ENCODE assay signal across 9 mouse cellular contexts in the genomic region with DNA sequence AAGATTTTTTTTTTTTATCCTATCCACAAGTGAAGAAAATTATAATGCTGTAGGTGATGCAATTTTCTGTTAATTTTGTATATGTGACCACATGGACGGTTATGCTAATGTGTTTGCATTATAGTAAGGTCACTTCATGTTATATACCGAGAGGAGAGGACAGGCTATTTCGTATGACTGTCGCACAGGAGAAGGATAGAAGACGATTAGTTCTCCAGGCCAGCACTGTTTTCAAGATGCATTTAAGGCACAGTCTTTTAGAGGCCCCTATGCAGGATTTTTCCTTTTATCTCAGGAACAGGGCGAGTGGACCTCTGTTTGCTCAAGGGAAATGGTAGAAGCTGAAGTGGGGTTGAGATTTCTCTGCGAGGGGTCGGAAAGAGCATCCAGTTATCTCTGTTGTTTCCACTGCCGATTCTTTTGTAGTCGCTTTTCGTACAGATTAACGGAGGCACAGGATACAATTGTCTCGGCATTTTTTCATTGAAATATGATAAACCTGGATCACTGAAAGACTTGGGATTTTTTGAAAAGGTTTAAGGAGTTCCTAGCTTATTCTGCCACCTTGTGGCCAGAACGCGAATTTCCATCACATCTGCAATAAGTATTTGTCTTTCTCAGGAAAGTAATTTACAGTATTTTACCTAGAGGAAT.
DNase-seq lines count a peak whose midpoint lies in the region; ATAC-seq lines count a peak whose summit lies in the region.
"Had no signal": no experiment of that assay in that cellular context is flagged by ENCODE, and none has a peak within 500 bp of the region (broad histone marks: within the 10 kb centered on the region; RNA-seq: fewer than 3 reads in every experiment).

No protein-coding gene starts in this region.

- H3K9ac ChIP-seq in kidney, embryonic 15.5 days = no peak overlapping the region
- no peak overlapping the region for H3K9ac ChIP-seq in limb, embryonic 11.5 days (ENCODE audit: low read length)
- no peak overlapping the region for H3K9ac ChIP-seq in neural tube, embryonic 11.5 days (ENCODE audit: low read length)

- ATAC-seq in kidney, embryonic 15.5 days (replicated peaks; ENCODE audit: low FRiP score) = no peak
- ATAC-seq in limb, embryonic 11.5 days (ENCODE audit: insufficient number of reproducible peaks, low FRiP score, low TSS enrichment, low read depth) = no peak
- ATAC-seq in neural tube, embryonic 11.5 days (ENCODE audit: insufficient read depth, low FRiP score, low TSS enrichment) = no peak; the same call in 1 of the 2 replicates
- no peak for ATAC-seq in inflammation-experienced regulatory T-cells, adult 6 months

- intact Hi-C loops in gastrocnemius, postnatal 14 days (cut with DNase I; ENCODE audit: low total_unique reads) = loop anchor here (5.0 kb wide), 1 partner anchor 968 kb away; no protein-coding TSS in a partner anchor
- intact Hi-C loops in gastrocnemius, postnatal 36 days (cut with DNase I) = no loop called here

- no peaks in the 10 kb centered on the region for H3K27me3 ChIP-seq in kidney, embryonic 15.5 days
- no peaks in the 10 kb centered on the region for H3K27me3 ChIP-seq in limb, embryonic 11.5 days (ENCODE audit: control insufficient read depth, insufficient read depth, low read length)
- no peaks in the 10 kb centered on the region for H3K27me3 ChIP-seq in neural tube, embryonic 11.5 days (ENCODE audit: control insufficient read depth, insufficient read depth, low read length)

- no peaks in the 10 kb centered on the region for H3K4me1 ChIP-seq in kidney, embryonic 15.5 days
- no peaks in the 10 kb centered on the region for H3K4me1 ChIP-seq in limb, embryonic 11.5 days (ENCODE audit: control insufficient read depth, insufficient read depth, low read length)
- H3K4me1 ChIP-seq in neural tube, embryonic 11.5 days (ENCODE audit: control insufficient read depth, insufficient read depth, low read length) = no peaks in the 10 kb centered on the region

- peak; percentile 18 for DNase-seq in gastrocnemius, postnatal 14 days
- no peak for DNase-seq in gastrocnemius, postnatal 36 days
- DNase-seq in cerebellum, postnatal 14 days = peak; percentile 79 to 86
- peak; percentile 17 to 70 for DNase-seq in frontal cortex, postnatal 10 days (ENCODE audit: low spot score in 2 of 2)
- DNase-seq in limb, embryonic 11.5 days (ENCODE audit: low spot score) = peak; percentile 80
- peak; percentile 76 for DNase-seq in neural tube, embryonic 11.5 days (ENCODE audit: low spot score)

- H3K9me3 ChIP-seq in kidney, embryonic 15.5 days (replicated peaks) = no peaks in the 10 kb centered on the region
- no peaks in the 10 kb centered on the region for H3K9me3 ChIP-seq in limb, embryonic 11.5 days (ENCODE audit: control insufficient read depth, low read length)
- no peaks in the 10 kb centered on the region for H3K9me3 ChIP-seq in neural tube, embryonic 11.5 days (ENCODE audit: control insufficient read depth, low read length)

- WGBS in kidney, embryonic 15.5 days = 46% methylated on average over 15 of the region's 15 CpGs
- 49% methylated on average over 15 of the region's 15 CpGs for WGBS in limb, embryonic 11.5 days
- 50% methylated on average over 15 of the region's 15 CpGs for WGBS in neural tube, embryonic 11.5 days

- H3K4me3 ChIP-seq in kidney, embryonic 15.5 days (replicated peaks) = no peak overlapping the region
- no peak overlapping the region for H3K4me3 ChIP-seq in limb, embryonic 11.5 days (ENCODE audit: low read depth, low read length)
- no peak overlapping the region for H3K4me3 ChIP-seq in neural tube, embryonic 11.5 days (ENCODE audit: low read depth, low read length)

- H3K4me2 ChIP-seq in kidney, embryonic 15.5 days = peak overlapping the region; percentile 44
- no peak overlapping the region for H3K4me2 ChIP-seq in limb, embryonic 11.5 days (ENCODE audit: low read depth, severe bottlenecking)
- H3K4me2 ChIP-seq in neural tube, embryonic 11.5 days (ENCODE audit: low read depth) = no peak overlapping the region

- H3K36me3 ChIP-seq in kidney, embryonic 15.5 days = no peaks in the 10 kb centered on the region
- H3K36me3 ChIP-seq in limb, embryonic 11.5 days (ENCODE audit: control insufficient read depth, insufficient read depth, low read length) = no peaks in the 10 kb centered on the region
- no peaks in the 10 kb centered on the region for H3K36me3 ChIP-seq in neural tube, embryonic 11.5 days (ENCODE audit: control insufficient read depth, insufficient read depth, low read length)

- no peak overlapping the region for H3K27ac ChIP-seq in kidney, embryonic 15.5 days
- H3K27ac ChIP-seq in limb, embryonic 11.5 days (replicated peaks; ENCODE audit: low read depth, low read length) = no peak overlapping the region
- H3K27ac ChIP-seq in neural tube, embryonic 11.5 days (ENCODE audit: low read depth, low read length) = no peak overlapping the region
- H3K27ac ChIP-seq: macrophage had no signal

Comparison
In these comparisons a context has a peak if more than half of its experiments do, and no peak if none do; other contexts are left out.
1. DNase-seq: peak in gastrocnemius, postnatal 14 days (single experiment), cerebellum, postnatal 14 days (2 of 2), frontal cortex, postnatal 10 days (2 of 2), limb, embryonic 11.5 days (single experiment) and neural tube, embryonic 11.5 days (single experiment); none in gastrocnemius, postnatal 36 days (0 of 2).